Mouse (Mus musculus) midbrain, postnatal 0 days (tissue): ENCODE results near the gene Hebp1. TPM values are rescaled to one million over a fixed set of nuclear protein-coding genes. Genes with fewer than 3 reads are reported as not detected.
A peak's percentile ranks its signal among the peaks of the same experiment; 100 is the strongest.

ENCODE experiments used
- ATAC-seq: fragments of 200-750 bp; cut with Nextera tagmentation; 2 replicates; pipeline ENCODE4 v1.8.0; 2017; ENCODE audit warnings: moderate number of reproducible peaks, mild to moderate bottlenecking, moderate TSS enrichment, moderate library complexity; ENCODE audit not compliant: low FRiP score
- DNase-seq: peaks from one replicate; pipeline ENCODE4 v3.0.0-alpha.2; 2015; ENCODE audit warnings: low spot score
- H3K27ac ChIP-seq: fragments of 300-500 bp; sonication (generic); 2 replicates; pipeline ENCODE4 v1.5.1; 2014; ENCODE audit warnings: low read depth, mild to moderate bottlenecking, low read length, mixed read lengths
- H3K27me3 ChIP-seq: fragments of 300-500 bp; sonication (generic); 2 replicates; pipeline ENCODE4 v1.6.1; 2014; ENCODE audit warnings: low read length, control low read depth, mixed read lengths; ENCODE audit not compliant: insufficient read depth
- H3K36me3 ChIP-seq: fragments of 300-500 bp; sonication (generic); 2 replicates; pipeline ENCODE4 v1.6.1; 2014; ENCODE audit warnings: low read length, control low read depth, mixed read lengths; ENCODE audit not compliant: insufficient read depth
- H3K4me1 ChIP-seq: fragments of 300-500 bp; sonication (generic); 2 replicates; pipeline ENCODE4 v1.6.1; 2014; ENCODE audit warnings: mild to moderate bottlenecking, control low read depth, antibody characterized with exemption, low read length, mixed read lengths; ENCODE audit not compliant: insufficient read depth
- H3K4me2 ChIP-seq: fragments of 300-500 bp; sonication (generic); 2 replicates; pipeline ENCODE4 v1.6.1; 2014; ENCODE audit warnings: low read depth, mild to moderate bottlenecking, low read length, mixed read lengths; ENCODE audit not compliant: poor library complexity, severe bottlenecking
- H3K4me3 ChIP-seq: fragments of 300-500 bp; sonication (generic); 2 replicates; pipeline ENCODE4 v1.5.1; 2014; ENCODE audit warnings: low read depth, mild to moderate bottlenecking, low read length, moderate library complexity
- H3K9ac ChIP-seq: fragments of 300-500 bp; sonication (generic); replicated peaks from 2 replicates; pipeline ENCODE4 v1.6.1; 2014; ENCODE audit warnings: mild to moderate bottlenecking, low read length, moderate library complexity, mixed read lengths; ENCODE audit not compliant: poor library complexity, severe bottlenecking
- H3K9me3 ChIP-seq: fragments of 300-500 bp; sonication (generic); 2 replicates; pipeline ENCODE4 v1.6.1; 2016; ENCODE audit warnings: low read length, control low read depth
- CTCF ChIP-seq: IDR thresholded peaks from 2 replicates; pipeline ENCODE4 v1.5.1; 2016; ENCODE audit warnings: antibody characterized with exemption, mild to moderate bottlenecking
- WGBS: fragments of 180-500 bp; shearing (Covaris S2); extraction: QIAGEN DNeasy Blood & Tissue Kit; methylation state at CpG from one replicate; pipeline ENCODE4 v1.1.7; 2014; 5-methylcytosine and 5-hydroxymethylcytosine counted together
- polyA plus RNA-seq: library from polyadenylated mRNA; unstranded; fragments of >200 nt; fragmentation: Nextera tagmentation; extraction: Ambion mirVana; gene quantifications from 2 replicates; pipeline ENCODE4 v1.2.1, GENCODE M21; 2015
- total RNA-seq: library from RNA; depleted of rRNA; stranded (reverse); fragments of >200 nt; gene quantifications from 2 replicates; pipeline ENCODE4 v1.2.3, GENCODE M21; 2014

The Hebp1 gene
- total and polyA plus RNA-seq, 2 experiments from 2014 or later, result 8.7 to 8.9 TPM

DNA sequence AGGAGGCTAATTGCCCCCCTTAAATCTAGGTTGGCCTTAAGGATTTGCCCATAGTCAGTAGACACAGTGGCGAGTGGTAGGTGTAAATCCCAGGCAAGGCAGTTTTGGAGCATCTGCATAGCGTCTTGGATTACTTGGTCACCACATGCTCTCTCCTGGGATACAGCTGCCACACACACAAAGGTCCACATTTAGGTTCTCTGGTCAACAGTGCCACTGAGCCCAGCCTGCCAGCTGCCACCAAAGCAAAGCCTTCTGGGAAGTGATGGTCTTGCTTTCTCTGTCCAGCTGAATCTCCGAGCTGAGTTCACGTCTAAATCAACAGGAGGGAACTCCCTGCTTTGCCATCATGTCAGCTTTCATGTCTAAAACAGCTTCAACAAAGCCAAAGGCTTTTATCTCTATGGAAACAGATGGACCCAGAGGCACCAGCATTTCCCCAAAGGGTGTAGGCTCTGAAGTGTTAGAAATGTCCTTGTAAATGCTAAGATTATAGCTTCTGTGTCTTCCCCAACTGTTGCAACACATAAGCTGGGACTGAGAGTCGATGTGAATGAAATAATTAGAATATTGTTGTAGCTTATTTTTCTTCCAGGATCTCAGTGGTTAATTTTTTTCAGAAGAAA lies 73.0 kb downstream of the Hebp1 start:
- no peak for TF ChIP-seq CTCF
- Histone ChIP-seq H3K9ac (no peak overlapping the region), H3K4me2 (no peak overlapping the region), H3K9me3 (no peaks in the 10 kb centered on the region), H3K27ac (no peak overlapping the region), H3K4me3 (no peak overlapping the region), H3K27me3 (no peaks in the 10 kb centered on the region), H3K36me3 (no peaks in the 10 kb centered on the region), H3K4me1 (no peaks in the 10 kb centered on the region)
- 34% methylated on average over 5 of the region's 5 CpGs for WGBS
- DNase-seq (no peak), ATAC-seq (no peak)

DNA sequence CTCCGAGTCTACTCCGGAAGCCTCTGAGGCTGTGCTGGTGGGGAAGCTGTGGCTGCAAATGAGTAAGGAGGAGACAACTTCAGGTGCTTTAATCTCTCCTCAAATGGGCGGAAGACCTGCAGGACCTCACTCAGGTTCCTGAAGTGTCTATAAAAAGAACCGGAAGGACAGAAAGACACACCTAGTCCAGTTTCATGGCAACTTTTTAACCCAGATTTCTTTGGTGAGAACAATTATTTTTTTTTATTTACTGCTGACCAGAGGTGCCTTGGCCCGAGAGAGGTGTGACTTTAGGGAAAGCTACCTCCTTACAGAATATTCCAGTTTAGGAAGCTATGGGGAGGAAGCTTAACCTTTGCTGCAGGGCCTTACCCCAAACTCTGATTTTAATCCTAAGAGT lies 79.6 kb downstream of the Hebp1 start, which contains the start of gene Gprc5d:
Gene Gprc5d (minus strand): TSS at position 101 of the 400 bp plus-strand sequence.
- DNase-seq (no peak), ATAC-seq (no peak)
- 93% methylated on average over 5 of the region's 5 CpGs for WGBS
- Histone ChIP-seq H3K27me3 (no peaks in the 10 kb centered on the region), H3K4me2 (no peak within 1 kb of the TSS), H3K9me3 (no peaks in the 10 kb centered on the region), H3K27ac (no peak within 1 kb of the TSS), H3K4me3 (no peak within 1 kb of the TSS), H3K36me3 (no peaks in the 10 kb centered on the region), H3K4me1 (no peaks in the 10 kb centered on the region), H3K9ac (no peak within 1 kb of the TSS)
- TF ChIP-seq CTCF, result no peak

DNA sequence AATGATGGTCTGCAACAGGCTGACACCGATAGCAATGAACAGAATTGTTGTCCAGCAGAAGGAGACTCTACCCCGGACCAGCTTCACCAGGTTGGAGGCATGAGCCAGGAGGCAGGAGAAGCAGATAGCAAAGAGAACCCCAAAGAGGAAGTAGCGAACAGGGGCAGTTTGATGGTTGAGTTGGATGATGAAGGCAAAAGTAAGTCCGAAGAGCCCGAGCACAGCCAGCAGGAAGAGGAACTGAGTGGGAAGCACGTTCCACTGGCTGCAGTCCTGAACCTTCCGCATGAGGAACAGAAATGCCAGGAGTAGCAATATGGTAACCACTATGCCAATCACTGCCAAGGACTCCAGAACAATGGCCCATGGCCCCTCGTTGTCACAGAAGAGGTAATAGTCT lies 81.3 kb downstream of the Hebp1 start:
- Histone ChIP-seq H3K27ac (no peak overlapping the region), H3K36me3 (no peaks in the 10 kb centered on the region), H3K27me3 (no peaks in the 10 kb centered on the region), H3K4me2 (no peak overlapping the region), H3K4me1 (no peaks in the 10 kb centered on the region), H3K9ac (no peak overlapping the region), H3K4me3 (no peak overlapping the region), H3K9me3 (no peaks in the 10 kb centered on the region)
- DNase-seq (no peak), ATAC-seq (no peak)
- TF ChIP-seq CTCF, result no peak
- 92% methylated on average over 8 of the region's 8 CpGs for WGBS

DNA sequence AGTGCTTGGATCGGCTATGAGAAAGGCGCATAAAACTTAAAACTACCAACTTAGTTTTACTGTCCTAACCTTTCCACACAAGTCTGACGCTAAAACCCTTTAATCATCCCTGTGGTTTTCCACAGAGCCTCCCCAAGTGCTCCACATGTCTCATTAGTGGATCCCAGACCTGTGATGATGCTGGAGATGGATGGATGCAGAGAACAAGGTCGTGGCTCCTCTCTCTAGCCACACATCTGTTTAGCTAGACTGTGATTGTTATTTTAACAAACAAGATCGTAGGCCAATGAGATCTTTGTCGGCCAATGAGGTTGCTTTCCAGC lies 84.7 kb downstream of the Hebp1 start:
- Histone ChIP-seq H3K27ac (no peak overlapping the region), H3K9ac (no peak overlapping the region), H3K4me2 (no peak overlapping the region), H3K36me3 (no peaks in the 10 kb centered on the region), H3K27me3 (no peaks in the 10 kb centered on the region), H3K9me3 (no peaks in the 10 kb centered on the region), H3K4me3 (no peak overlapping the region), H3K4me1 (no peaks in the 10 kb centered on the region)
- no peak for TF ChIP-seq CTCF
- DNase-seq (no peak), ATAC-seq (no peak)
- 12% methylated on average over 6 of the region's 6 CpGs for WGBS

DNA sequence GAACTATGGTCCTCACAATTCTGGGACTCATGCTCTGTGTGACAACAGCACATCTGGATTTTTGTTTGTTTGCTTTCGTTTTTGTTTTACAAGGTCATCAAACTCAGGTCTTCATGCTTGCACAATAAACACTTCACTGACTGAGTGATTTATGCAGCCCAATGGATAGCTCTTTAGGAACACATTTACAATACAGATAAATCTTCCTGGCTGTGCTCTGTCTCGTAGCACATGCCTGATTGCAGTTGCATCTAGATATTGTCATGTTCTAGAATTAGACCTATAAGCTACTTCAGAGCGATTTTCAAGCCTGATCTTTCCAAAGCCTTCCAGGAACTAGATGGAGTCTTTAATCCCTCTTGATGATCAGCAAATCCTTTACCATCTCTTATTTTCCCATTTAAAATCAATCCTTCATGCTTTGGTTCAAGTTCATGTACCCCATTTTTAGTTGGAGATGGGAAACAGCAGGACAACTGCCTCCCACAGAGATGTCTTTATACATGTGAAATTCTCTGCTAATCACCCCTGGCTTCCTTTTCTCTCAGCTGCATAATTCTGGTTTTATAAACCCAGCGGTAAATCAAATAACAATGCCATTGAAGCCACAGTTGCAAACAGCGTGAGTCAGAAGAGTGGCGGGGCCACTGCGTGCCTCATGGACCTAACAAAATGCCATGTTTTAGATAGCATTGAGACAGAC lies 85.3 kb downstream of the Hebp1 start:
- Histone ChIP-seq H3K4me3 (no peak overlapping the region), H3K4me1 (no peaks in the 10 kb centered on the region), H3K9ac (no peak overlapping the region), H3K36me3 (no peaks in the 10 kb centered on the region), H3K4me2 (no peak overlapping the region), H3K27me3 (no peaks in the 10 kb centered on the region; the same call in 1 of the 2 replicates), H3K27ac (no peak overlapping the region), H3K9me3 (no peaks in the 10 kb centered on the region)
- WGBS, result 13% methylated on average over 7 of the region's 7 CpGs
- peak; percentile 37 for DNase-seq
- TF ChIP-seq CTCF, result no peak
- no peak for ATAC-seq

DNA sequence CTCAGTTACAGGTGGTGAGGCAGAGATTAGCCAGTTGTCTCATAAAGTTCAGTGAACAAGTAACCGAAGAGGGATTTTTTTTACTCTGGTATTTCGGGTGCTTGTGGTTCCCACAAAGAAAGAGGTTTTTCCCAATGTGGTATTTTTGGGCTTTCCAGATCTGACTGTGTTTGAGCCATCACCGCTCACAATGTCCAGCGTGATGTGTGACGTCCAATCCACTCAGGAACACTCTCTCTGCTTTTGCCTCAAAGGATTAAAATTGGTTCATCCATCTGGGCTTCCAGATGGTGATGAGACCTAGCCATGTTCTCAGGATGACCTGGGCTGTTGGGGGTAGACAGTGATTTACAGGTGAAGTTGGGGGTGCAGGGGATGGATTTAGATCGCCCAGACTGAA lies 90.8 kb downstream of the Hebp1 start:
- no peak for TF ChIP-seq CTCF
- 91% methylated on average over 6 of the region's 6 CpGs for WGBS
- no peaks in the 10 kb centered on the region; the same call in 1 of the 2 replicates for H3K27me3 ChIP-seq
- ATAC-seq (no peak), DNase-seq (no peak)
- no peak overlapping the region for H3K4me3 ChIP-seq
- H3K9ac ChIP-seq, result no peak overlapping the region
- no peaks in the 10 kb centered on the region for H3K36me3 ChIP-seq
- H3K4me1 ChIP-seq, result peaks cover 4% of the 10 kb centered on the region; the same call in 1 of the 2 replicates
- H3K4me2 ChIP-seq, result no peak overlapping the region
- H3K27ac ChIP-seq, result no peak overlapping the region
- no peaks in the 10 kb centered on the region for H3K9me3 ChIP-seq
